Mouse (Mus musculus): ENCODE data around the gene E2f8. TPM values are rescaled to one million over a fixed set of nuclear protein-coding genes. Genes with fewer than 3 reads are reported as not detected.
A peak's percentile ranks its signal among the peaks of the same experiment; 100 is the strongest.

The E2f8 gene
- polyA plus RNA-seq, 1 experiment, result 0.28 TPM

DNA sequence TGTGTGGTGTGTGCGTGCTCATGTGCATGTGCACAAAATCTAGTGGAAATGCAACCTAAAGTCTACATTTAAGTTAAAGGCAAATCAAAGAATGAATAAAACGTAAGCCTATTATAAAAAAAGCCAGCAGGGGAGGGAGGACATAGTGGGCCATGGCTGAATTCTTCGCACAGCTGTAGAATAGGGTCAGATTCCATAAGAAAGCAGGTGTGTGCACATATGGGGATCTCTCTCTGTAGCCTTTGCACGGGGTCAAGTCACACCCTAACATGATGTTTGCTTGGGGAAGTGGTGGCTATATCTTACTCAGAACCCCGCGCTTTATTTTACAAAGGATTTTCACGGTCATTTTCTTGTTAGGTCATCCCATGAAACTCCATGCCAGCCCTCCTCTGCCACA is 11.7 kb upstream of the E2f8 start:
- H3K27me3 ChIP-seq (replicated peaks; ENCODE audit: control insufficient read depth, insufficient read depth, low read length), result no peaks in the 10 kb centered on the region
- no peak overlapping the region for H3K27ac ChIP-seq (ENCODE audit: insufficient read depth, low read depth, low read length)
- TF ChIP-seq POLR2A (IDR thresholded peaks at IDR 0.05; ENCODE audit: low read depth, low read length) (no peak), CTCF (conservative IDR thresholded peaks at IDR 0.05; ENCODE audit: insufficient read depth, insufficient read length, low read depth, low read length) (no peak)
- H3K36me3 ChIP-seq (ENCODE audit: control insufficient read depth, insufficient read depth, low read length), result no peaks in the 10 kb centered on the region
- 84% methylated on average over 7 of the region's 7 CpGs for WGBS
- no peak overlapping the region for H3K4me3 ChIP-seq (ENCODE audit: insufficient read depth, low read depth, low read length)
- H3K4me1 ChIP-seq (ENCODE audit: control insufficient read depth, insufficient read depth, low read length), result no peaks in the 10 kb centered on the region
- no peak for DNase-seq

- Histone ChIP-seq H3K4me3 (ENCODE audit: insufficient read depth, low read depth, low read length) (no peak overlapping the region), H3K36me3 (ENCODE audit: control insufficient read depth, insufficient read depth, low read length) (no peaks in the 10 kb centered on the region), H3K27me3 (replicated peaks; ENCODE audit: control insufficient read depth, insufficient read depth, low read length) (no peaks in the 10 kb centered on the region), H3K4me1 (ENCODE audit: control insufficient read depth, insufficient read depth, low read length) (no peaks in the 10 kb centered on the region), H3K27ac (ENCODE audit: insufficient read depth, low read depth, low read length) (no peak overlapping the region)
- DNase-seq, result no peak
- 68% methylated on average over 5 of the region's 5 CpGs for WGBS
- no peak for TF ChIP-seq CTCF (conservative IDR thresholded peaks at IDR 0.05; ENCODE audit: insufficient read depth, insufficient read length, low read depth, low read length)
- TF ChIP-seq POLR2A (IDR thresholded peaks at IDR 0.05; ENCODE audit: low read depth, low read length), result no peak
These were observed 9.6 kb upstream of the E2f8 start for GRCm38 (mm10) chr7:48891029-48891428.

- no peak overlapping the region for H3K27ac ChIP-seq (ENCODE audit: insufficient read depth, low read depth, low read length)
- H3K4me3 ChIP-seq (ENCODE audit: insufficient read depth, low read depth, low read length), result no peak overlapping the region
- no peak for DNase-seq
- no peak for TF ChIP-seq POLR2A (IDR thresholded peaks at IDR 0.05; ENCODE audit: low read depth, low read length)
- no peak for TF ChIP-seq CTCF (conservative IDR thresholded peaks at IDR 0.05; ENCODE audit: insufficient read depth, insufficient read length, low read depth, low read length)
- no peaks in the 10 kb centered on the region for H3K27me3 ChIP-seq (replicated peaks; ENCODE audit: control insufficient read depth, insufficient read depth, low read length)
- H3K4me1 ChIP-seq (ENCODE audit: control insufficient read depth, insufficient read depth, low read length), result no peaks in the 10 kb centered on the region
- WGBS, result 28% methylated on average over 2 of the region's 2 CpGs
- no peaks in the 10 kb centered on the region for H3K36me3 ChIP-seq (ENCODE audit: control insufficient read depth, insufficient read depth, low read length)
These were observed 7.4 kb upstream of the E2f8 start for GRCm38 (mm10) chr7:48888751-48889150.

DNA sequence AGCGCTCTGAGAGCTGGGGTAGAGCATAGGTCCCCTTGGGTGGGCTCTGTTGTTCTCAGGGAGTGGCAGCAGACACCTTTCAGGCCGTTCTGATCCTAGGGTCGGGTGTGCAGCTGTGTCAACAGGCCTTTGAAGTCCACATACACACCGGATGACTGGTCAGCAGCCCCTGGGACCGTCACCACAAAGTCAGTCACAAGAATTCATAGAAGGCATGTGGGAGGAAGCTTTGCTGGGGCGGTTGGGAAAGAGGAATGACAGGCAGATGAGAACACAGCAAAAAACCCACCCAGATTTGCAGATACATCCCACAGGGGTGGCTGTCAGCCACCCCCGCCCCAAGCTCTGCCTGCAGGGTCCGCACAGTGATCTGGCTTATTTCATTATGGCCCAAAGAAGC is 6.6 kb upstream of the E2f8 start:
- Histone ChIP-seq H3K4me1 (ENCODE audit: control insufficient read depth, insufficient read depth, low read length) (no peaks in the 10 kb centered on the region), H3K4me3 (ENCODE audit: insufficient read depth, low read depth, low read length) (no peak overlapping the region), H3K36me3 (ENCODE audit: control insufficient read depth, insufficient read depth, low read length) (no peaks in the 10 kb centered on the region), H3K27me3 (replicated peaks; ENCODE audit: control insufficient read depth, insufficient read depth, low read length) (no peaks in the 10 kb centered on the region), H3K27ac (ENCODE audit: insufficient read depth, low read depth, low read length) (no peak overlapping the region)
- 45% methylated on average over 8 of the region's 8 CpGs for WGBS
- DNase-seq, result no peak
- TF ChIP-seq POLR2A (IDR thresholded peaks at IDR 0.05; ENCODE audit: low read depth, low read length), result no peak
- no peak for TF ChIP-seq CTCF (conservative IDR thresholded peaks at IDR 0.05; ENCODE audit: insufficient read depth, insufficient read length, low read depth, low read length)

DNA sequence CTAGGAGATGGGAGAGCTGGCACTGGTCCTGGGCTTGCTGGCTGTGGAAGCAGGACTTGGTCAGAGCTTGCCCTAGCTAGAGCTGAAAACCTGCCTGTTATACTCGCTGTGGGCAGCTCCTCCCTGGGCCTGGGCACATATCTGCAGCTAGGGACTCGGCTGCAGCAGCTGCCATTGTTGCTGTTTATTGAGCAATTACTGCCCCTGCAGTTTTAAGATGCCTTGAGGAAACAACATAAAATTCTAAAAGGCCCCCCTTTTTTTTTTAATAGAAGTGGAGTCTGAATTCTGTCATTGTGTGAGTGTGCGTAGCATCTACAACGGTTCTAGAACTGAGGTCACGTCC is 2.8 kb upstream of the E2f8 start:
- Histone ChIP-seq H3K4me1 (ENCODE audit: control insufficient read depth, insufficient read depth, low read length) (peaks cover 3% of the 10 kb centered on the region; the same call in 1 of the 2 replicates), H3K27ac (ENCODE audit: insufficient read depth, low read depth, low read length) (no peak overlapping the region), H3K36me3 (ENCODE audit: control insufficient read depth, insufficient read depth, low read length) (no peaks in the 10 kb centered on the region), H3K4me3 (ENCODE audit: insufficient read depth, low read depth, low read length) (no peak overlapping the region), H3K27me3 (replicated peaks; ENCODE audit: control insufficient read depth, insufficient read depth, low read length) (no peaks in the 10 kb centered on the region)
- 77% methylated on average over 5 of the region's 5 CpGs for WGBS
- DNase-seq, result no peak
- TF ChIP-seq CTCF (conservative IDR thresholded peaks at IDR 0.05; ENCODE audit: insufficient read depth, insufficient read length, low read depth, low read length), result no peak
- TF ChIP-seq POLR2A (IDR thresholded peaks at IDR 0.05; ENCODE audit: low read depth, low read length), result no peak

DNA sequence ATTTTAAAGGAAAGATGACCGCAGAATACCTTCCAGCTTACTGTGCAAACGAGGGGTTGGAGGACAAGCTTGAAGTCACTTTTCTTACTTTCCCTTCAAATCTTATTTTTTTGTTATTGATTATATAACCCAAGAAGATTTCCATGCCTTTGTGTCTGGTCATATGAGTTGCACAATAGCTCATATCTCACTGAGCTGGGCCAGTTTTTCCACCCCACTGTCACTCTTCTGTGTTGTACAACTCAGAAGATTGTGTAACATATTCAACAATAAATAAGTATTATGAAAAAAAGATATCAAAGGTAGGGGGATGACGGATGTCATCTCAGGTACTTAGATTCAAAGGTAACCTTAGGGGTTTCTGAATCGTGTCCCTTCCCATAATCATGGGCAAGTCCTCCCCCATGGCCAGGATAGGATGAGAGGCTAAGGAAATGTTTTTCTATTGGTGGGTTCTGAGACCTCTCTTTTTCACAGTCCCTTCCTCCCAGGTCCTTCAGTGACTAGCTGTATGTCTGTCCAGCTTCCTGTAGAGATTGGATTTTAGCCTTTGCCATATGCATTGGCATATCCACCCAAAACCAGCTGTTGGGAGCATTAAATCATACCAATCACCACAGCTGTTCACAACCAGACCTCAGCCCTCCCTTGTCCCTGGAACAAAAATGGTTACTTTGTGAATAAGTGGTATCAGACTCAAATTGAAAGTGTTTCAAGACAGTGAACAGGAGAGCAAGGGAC is 2.3 kb upstream of the E2f8 start:
- WGBS, result 85% methylated on average over 4 of the region's 4 CpGs
- Histone ChIP-seq H3K27ac (ENCODE audit: insufficient read depth, low read depth, low read length) (no peak overlapping the region), H3K4me3 (ENCODE audit: insufficient read depth, low read depth, low read length) (no peak overlapping the region), H3K4me1 (ENCODE audit: control insufficient read depth, insufficient read depth, low read length) (peaks cover 3% of the 10 kb centered on the region; the same call in 1 of the 2 replicates), H3K36me3 (ENCODE audit: control insufficient read depth, insufficient read depth, low read length) (no peaks in the 10 kb centered on the region), H3K27me3 (replicated peaks; ENCODE audit: control insufficient read depth, insufficient read depth, low read length) (no peaks in the 10 kb centered on the region)
- TF ChIP-seq POLR2A (IDR thresholded peaks at IDR 0.05; ENCODE audit: low read depth, low read length), result no peak
- no peak for TF ChIP-seq CTCF (conservative IDR thresholded peaks at IDR 0.05; ENCODE audit: insufficient read depth, insufficient read length, low read depth, low read length)
- DNase-seq, result no peak

DNA sequence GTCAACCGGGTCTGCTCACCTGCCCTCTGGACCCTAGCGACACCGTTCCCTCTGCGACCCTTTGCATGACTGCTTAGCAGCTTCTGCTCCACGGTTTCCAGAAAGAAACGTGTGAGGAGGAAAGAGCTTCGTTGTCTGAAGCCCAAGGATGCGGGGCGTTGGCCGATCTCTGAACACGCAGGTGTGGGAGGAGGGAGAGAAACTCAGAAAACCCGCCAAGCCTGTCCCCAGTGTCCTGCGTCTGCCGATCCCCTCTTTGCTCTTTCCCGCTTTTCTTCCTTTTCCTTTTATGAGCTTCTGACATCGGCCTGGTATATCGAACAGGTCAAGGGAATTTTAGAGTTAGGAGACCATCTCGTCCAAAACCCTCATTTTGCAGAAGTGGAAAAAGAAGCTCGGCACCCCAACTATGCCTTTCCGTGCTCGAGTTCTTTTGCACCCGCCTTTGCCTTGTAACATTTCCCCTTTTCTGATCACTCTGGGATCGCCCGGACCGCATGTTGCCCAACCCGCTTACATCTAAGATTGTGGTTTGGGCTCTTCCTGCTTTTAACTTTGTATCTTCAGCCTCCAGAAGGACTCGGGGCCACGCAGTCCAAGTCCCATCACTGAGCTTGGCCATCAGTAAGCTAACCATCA is 694 bp upstream of the E2f8 start:
- Histone ChIP-seq H3K27me3 (replicated peaks; ENCODE audit: control insufficient read depth, insufficient read depth, low read length) (no peaks in the 10 kb centered on the region), H3K36me3 (ENCODE audit: control insufficient read depth, insufficient read depth, low read length) (no peaks in the 10 kb centered on the region), H3K4me1 (ENCODE audit: control insufficient read depth, insufficient read depth, low read length) (peaks cover 3% of the 10 kb centered on the region; the same call in 1 of the 2 replicates), H3K27ac (ENCODE audit: insufficient read depth, low read depth, low read length) (no peak overlapping the region), H3K4me3 (ENCODE audit: insufficient read depth, low read depth, low read length) (peak overlapping the region; percentile 48; the same call in 1 of the 2 replicates)
- TF ChIP-seq CTCF (conservative IDR thresholded peaks at IDR 0.05; ENCODE audit: insufficient read depth, insufficient read length, low read depth, low read length), result no peak
- no peak for TF ChIP-seq POLR2A (IDR thresholded peaks at IDR 0.05; ENCODE audit: low read depth, low read length)
- DNase-seq, result peak; percentile 14
- 5% methylated on average over 28 of the region's 28 CpGs for WGBS
